Mouse (Mus musculus) monocyte, adult 2 months (primary cell): ENCODE results near the gene Fhit.

Source experiments
- DNase-seq, 2 experiments: peaks; one replicate each; pipeline ENCODE4 v3.0.0; 2022; ENCODE audit warnings: low spot score in 2 of 2, low read depth in 1 of 2

The Fhit gene

GRCm38 (mm10) chr14:9620902-9621540, 1540.8 kb downstream of the Fhit start:
- DNase-seq: no peak

- no peak for DNase-seq
Measured at GRCm38 (mm10) chr14:9619840-9620239, 1542.0 kb downstream of the Fhit start.

GRCm38 (mm10) chr14:9613126-9613525, 1548.7 kb downstream of the Fhit start:
- no peak for DNase-seq

GRCm38 (mm10) chr14:9609120-9609519, 1552.7 kb downstream of the Fhit start:
- DNase-seq: no peak

GRCm38 (mm10) chr14:9606584-9607377, 1555.1 kb downstream of the Fhit start:
- no peak for DNase-seq

GRCm38 (mm10) chr14:9600271-9600670, 1561.6 kb downstream of the Fhit start:
- no peak for DNase-seq

- DNase-seq: no peak
Measured at GRCm38 (mm10) chr14:9597460-9597977, 1564.3 kb downstream of the Fhit start.

- DNase-seq: no peak
Measured at GRCm38 (mm10) chr14:9589121-9589520, 1572.7 kb downstream of the Fhit start.

GRCm38 (mm10) chr14:9587900-9588299, 1573.9 kb downstream of the Fhit start:
- no peak for DNase-seq

- no peak for DNase-seq
Measured at GRCm38 (mm10) chr14:9583227-9584155, 1578.3 kb downstream of the Fhit start.

- no peak for DNase-seq
Measured at GRCm38 (mm10) chr14:9556333-9556732, 1605.5 kb downstream of the Fhit start.

- no peak for DNase-seq
Measured at GRCm38 (mm10) chr14:9555807-9556206, 1606.0 kb downstream of the Fhit start.

- no peak for DNase-seq
Measured at GRCm38 (mm10) chr14:9552149-9552548, 1609.7 kb downstream of the Fhit start.

- no peak for DNase-seq
Measured at GRCm38 (mm10) chr14:9547952-9548351, 1613.9 kb downstream of the Fhit start.

- no peak for DNase-seq
Measured at GRCm38 (mm10) chr14:9544364-9544763, 1617.5 kb downstream of the Fhit start.

- DNase-seq: no peak
Measured at GRCm38 (mm10) chr14:9535491-9535890, 1626.3 kb downstream of the Fhit start.

GRCm38 (mm10) chr14:9529247-9529646, 1632.6 kb downstream of the Fhit start:
- no peak for DNase-seq

- DNase-seq: no peak
Measured at GRCm38 (mm10) chr14:9526136-9526535, 1635.7 kb downstream of the Fhit start.

- no peak for DNase-seq
Measured at GRCm38 (mm10) chr14:9517651-9518050, 1644.2 kb downstream of the Fhit start.

GRCm38 (mm10) chr14:9509678-9510077, 1652.2 kb downstream of the Fhit start:
- no peak for DNase-seq
